Mouse (Mus musculus) bone marrow macrophage, adult 2 months (primary cell): Measurements from ENCODE around the gene Cep104.

Experiments
- CTCF ChIP-seq: IDR thresholded peaks from 2 replicates; pipeline ENCODE4 v1.5.1; 2012; ENCODE audit warnings: low read depth, mild to moderate bottlenecking, low read length, moderate library complexity
- POLR2A ChIP-seq: IDR thresholded peaks from 2 replicates; pipeline ENCODE4 v1.6.1; 2012; ENCODE audit warnings: mild to moderate bottlenecking, low read depth, low read length, borderline replicate concordance

- TF ChIP-seq CTCF (no peak), POLR2A (no peak)
Measured at GRCm38 (mm10) chr4:154022844-154023243, 47.9 kb downstream of the Cep104 start.
